Mouse (Mus musculus) adrenal gland, adult 8-10 months (tissue): ENCODE results near the gene Bcas3. TPM values are rescaled to one million over a fixed set of nuclear protein-coding genes. Genes with fewer than 3 reads are reported as not detected.

Source experiments
- DNase-seq: peaks from one replicate; pipeline ENCODE4 v3.0.0; 2022
- total RNA-seq, 4 experiments: library from RNA; stranded (reverse); gene quantifications; 2 replicates each; pipeline ENCODE4 v1.2.4; 2022

Bcas3 gene
- total RNA-seq, 4 experiments from 2014 or later: 47.5 to 76.4 (median 53.4) TPM

GRCm38 (mm10) chr11:85529531-85530285 is 176.7 kb downstream of the Bcas3 start:
- DNase-seq: no peak

GRCm38 (mm10) chr11:85540989-85541388 is 188.0 kb downstream of the Bcas3 start:
- DNase-seq: no peak

- DNase-seq: no peak
Observed at GRCm38 (mm10) chr11:85543311-85543710, 190.3 kb downstream of the Bcas3 start.

DNA sequence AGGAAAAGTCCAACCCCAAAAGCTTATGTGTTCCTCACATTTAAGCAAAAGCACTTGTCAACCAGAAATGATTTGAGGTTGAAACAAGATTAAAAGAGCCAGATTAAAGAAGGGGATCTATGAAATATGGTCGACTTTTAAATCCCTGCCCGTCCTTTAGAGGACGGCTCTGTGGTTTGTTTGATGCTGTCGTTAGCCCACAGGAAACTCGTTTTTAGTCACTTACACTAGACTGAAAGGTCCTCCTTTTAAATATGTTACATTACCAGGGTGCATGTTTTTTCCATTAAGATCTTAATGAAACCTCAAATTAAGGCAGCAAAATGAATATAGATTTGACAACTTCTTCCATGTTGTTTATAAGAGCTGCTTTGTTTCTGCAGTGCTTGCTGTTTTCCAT is 192.6 kb downstream of the Bcas3 start:
- no peak for DNase-seq

- DNase-seq: peak; percentile 29
Observed at GRCm38 (mm10) chr11:85547966-85548365, 195.0 kb downstream of the Bcas3 start.

- no peak for DNase-seq
Observed at GRCm38 (mm10) chr11:85549651-85550050, 196.7 kb downstream of the Bcas3 start.

- no peak for DNase-seq
Observed at GRCm38 (mm10) chr11:85555066-85555465, 202.1 kb downstream of the Bcas3 start.

- DNase-seq: no peak
Observed at GRCm38 (mm10) chr11:85555721-85556120, 202.8 kb downstream of the Bcas3 start.

DNA sequence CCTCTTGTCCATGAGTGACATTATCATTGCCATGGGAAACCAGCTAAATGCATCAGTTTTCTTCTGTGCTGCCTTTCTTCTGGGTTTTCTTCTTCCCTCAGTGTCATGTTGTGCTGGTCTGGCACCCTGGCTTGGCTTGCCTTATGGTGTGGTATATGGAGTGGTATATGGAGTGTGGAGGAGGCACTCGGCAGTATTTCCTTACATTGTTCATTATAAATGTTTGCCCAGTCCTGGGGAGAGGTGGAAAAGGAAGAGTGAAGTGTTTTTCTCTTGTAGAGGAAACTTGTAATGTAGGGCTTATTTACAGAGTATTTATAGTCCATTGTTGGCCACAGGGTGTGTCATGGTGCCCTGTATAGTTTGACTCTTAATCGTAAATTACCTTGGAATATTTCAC is 212.1 kb downstream of the Bcas3 start:
- DNase-seq: no peak

- no peak for DNase-seq
Observed at GRCm38 (mm10) chr11:85571040-85571439, 218.1 kb downstream of the Bcas3 start.

DNA sequence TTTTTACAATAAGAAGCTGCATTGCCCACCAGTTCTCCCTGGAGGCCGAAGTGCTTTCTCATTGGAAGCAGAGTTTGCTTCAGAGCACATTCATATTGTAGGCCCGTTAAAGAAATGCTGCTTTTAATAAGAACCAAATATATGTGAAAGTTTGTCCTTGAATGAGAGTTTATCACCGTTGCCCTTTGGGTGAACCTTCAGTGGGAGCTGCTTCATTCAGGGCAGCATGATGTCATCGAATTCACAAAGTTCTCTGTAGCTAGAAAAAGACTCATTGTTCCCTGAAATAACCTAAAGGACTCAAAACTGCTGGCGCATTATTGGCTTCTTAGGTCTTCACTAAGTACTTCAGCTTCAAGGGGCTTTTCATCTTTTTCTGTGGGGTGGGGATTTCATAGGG is 219.0 kb downstream of the Bcas3 start:
- DNase-seq: peak; percentile 18

DNA sequence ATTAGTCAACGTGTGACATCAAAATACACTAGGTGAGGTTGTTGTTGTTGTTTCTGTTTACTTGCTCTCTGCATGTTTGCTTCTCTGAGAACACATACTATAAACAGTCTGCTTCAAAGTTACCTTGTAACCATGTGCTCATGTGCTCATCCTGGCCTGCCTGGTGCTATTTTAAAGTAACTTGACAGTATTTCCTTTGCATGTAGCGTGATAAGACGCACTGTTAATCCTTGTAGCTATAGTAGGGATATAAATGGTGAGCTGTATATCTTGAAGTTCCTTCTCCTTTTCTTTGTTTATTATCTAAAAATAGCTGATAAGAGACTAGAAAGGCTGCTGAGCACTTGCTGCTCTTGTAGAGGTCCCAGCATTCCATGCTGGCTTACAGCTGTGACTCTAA is 219.6 kb downstream of the Bcas3 start:
- DNase-seq: no peak

DNA sequence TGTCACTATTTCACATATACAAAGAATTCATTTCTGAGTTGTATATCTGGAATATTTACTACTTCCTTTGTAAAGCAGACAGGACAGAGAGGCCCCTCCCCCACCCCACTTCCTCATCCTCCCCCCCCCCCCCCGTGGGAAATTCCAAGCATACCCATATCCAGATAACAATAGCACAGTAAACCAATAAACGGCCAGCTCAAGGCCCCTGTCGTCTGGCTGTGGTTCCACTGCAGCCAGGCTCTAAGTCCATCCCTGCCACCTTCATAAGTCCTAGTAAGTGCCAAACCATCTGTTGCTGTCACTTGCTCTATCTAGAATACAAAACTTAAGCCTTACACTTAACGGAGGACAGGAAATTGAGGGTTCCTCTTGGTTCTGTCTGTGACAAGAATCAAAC is 221.5 kb downstream of the Bcas3 start:
- DNase-seq: no peak

- DNase-seq: no peak
Observed at GRCm38 (mm10) chr11:85577816-85578645, 225.1 kb downstream of the Bcas3 start.

GRCm38 (mm10) chr11:85584086-85584485 is 231.1 kb downstream of the Bcas3 start:
- DNase-seq: no peak

DNA sequence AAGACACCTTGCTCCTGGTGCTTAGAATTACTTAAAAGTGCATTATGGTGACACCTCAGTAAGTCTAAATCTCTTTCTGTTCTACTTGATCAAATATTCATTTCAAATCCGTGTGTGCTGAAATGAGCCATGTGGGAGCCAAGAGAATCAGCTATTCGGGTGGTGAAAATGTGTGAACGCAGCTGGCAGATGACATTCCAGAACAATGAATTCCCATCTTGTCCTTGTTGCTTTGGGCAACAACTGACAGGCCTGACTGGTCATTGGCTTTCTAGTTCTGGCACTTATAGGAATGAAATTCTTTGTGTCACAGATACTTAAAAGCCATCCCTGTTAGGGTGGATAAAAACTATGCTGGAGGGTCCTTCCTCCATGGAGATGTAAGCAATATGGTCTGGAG is 240.7 kb downstream of the Bcas3 start:
- DNase-seq: no peak

DNA sequence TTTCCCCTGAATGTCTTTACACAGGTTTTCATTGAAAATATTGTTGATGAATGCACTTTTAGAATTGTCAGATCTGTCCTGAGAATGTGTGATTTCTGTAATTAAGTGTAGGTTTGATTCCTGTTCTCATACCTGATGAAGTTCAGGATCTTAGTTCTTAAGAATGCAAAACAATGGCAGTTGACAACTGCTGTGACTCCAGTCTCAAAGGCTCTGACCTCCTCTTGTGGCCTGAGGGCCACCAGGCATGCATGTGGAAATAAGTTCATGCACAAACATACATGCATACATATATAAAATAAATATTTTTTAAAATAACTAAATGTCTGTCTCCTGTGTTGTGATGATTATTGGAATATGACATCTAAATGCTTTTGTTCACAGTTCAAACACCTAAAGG is 246.3 kb downstream of the Bcas3 start:
- no peak for DNase-seq

DNA sequence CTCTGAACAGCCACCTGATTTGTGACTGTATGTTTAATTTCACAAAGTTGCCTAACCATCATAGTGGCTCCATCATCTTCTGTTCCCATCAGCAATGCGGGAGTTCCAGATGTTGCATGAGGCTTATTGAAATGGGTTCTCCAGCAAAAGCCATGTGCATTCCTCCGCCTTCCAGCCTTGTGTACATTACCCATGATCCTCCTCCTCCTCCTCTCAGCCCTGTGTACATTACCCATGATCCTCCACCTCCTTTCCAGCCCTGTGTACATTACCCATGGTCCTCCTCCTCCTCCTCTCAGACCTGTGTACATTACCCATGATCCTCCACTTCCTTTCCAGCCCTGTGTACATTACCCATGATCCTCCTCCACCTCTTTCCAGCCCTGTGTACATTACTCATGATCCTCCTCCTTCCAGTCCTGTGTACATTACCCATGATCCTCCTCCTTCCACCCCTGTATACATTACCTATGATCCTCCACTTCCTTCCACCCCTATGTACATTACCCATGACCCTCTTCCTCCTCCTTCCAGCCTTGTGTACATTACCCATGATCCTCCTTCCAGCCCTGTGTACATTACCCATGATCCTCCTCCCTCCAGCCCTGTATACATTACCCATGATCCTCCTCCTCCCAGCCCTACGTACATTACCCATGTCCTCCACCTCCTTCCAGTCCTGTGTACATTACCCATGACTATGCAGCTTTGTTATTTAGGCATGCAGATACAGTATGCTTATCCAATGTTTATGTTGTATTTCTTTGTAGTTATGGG is 250.8 kb downstream of the Bcas3 start:
- DNase-seq: no peak

DNA sequence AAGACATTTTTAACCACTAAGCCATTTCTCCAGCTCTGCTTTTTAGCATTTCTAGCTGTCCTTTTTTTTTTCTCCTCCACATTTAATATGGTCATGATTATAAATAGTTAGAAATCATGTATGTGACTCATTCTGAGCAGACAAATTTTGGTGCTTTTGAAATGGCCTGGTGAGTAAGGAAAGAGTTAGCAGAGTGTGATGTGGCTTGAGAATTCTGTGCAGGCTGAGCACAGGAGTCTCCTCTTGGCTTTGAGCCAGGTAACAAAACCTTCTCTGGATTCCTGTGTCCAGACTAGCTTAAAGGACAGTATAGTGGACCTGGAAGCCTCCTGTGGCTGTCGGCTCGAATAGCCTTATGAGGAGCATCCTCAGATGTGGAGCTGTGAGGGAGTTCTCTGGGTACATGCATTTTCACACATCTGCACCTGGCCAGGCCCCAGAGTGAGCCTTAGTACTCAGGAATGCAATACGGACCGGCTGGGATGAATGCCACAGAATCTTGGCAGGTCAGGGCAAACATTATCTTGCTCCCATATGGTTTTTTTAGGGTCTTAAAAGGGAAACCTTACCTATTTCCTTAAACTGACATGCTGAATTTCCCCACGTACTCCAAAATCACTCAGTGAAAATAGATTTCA is 256.5 kb downstream of the Bcas3 start:
- DNase-seq: no peak

GRCm38 (mm10) chr11:85613035-85613434 is 260.1 kb downstream of the Bcas3 start:
- no peak for DNase-seq

DNA sequence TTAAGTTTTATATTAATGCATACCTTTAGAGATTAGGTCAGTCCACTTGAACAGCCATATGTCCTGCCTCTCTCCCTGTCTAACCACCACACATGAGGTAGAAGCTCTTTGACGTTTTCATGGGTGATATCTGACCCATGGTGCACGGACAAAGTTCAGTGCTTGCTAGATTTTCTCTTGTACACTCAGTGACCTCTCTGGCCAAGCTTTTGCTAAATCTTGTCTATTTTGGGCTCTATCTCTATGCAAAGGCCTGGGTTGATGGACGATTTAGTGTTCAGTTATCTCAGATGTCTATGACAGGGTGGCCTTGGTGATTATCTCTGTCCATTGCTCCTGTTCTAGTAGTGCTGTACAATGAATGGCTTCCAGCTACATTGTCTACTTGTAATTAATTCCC is 260.6 kb downstream of the Bcas3 start:
- peak; percentile 28 for DNase-seq

DNA sequence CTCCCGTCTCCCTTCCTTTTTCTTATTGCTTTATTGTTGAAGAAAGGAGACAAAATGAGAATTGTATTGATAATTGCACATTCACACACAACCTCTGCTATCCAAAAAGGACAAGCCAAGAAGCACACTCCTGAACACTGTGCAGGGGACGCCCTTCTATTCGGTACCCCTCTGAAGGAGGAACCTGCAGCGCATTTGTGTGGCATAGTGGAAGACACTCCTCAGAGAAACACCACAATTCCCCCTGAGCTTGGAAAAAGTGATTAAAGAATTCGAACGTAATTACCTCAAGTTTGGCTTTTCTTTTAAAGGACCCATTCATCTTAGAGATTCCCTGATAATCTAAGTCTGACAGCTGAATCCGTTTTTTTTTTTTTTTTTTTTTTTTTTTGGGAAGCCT is 261.5 kb downstream of the Bcas3 start:
- no peak for DNase-seq

- DNase-seq: peak; percentile 55
Observed at GRCm38 (mm10) chr11:85615421-85615820, 262.5 kb downstream of the Bcas3 start.
